Mouse (Mus musculus) intestine, postnatal 0 days (tissue): ENCODE data around the gene Cabin1. TPM values are rescaled to one million over a fixed set of nuclear protein-coding genes. Genes with fewer than 3 reads are reported as not detected.
A peak's percentile ranks its signal among the peaks of the same experiment; 100 is the strongest.

Experiments used
- ATAC-seq: fragments of 200-750 bp; cut with Nextera tagmentation; 2 replicates; pipeline ENCODE4 v1.8.0; 2017; ENCODE audit warnings: mild to moderate bottlenecking, moderate TSS enrichment, moderate library complexity
- H3K27ac ChIP-seq: fragments of 300-500 bp; sonication (generic); 2 replicates; pipeline ENCODE4 v1.5.1; 2014; ENCODE audit warnings: mild to moderate bottlenecking, low read depth, low read length, moderate library complexity
- H3K27me3 ChIP-seq: fragments of 300-500 bp; sonication (generic); replicated peaks from 2 replicates; pipeline ENCODE4 v1.6.1; 2014; ENCODE audit warnings: low read length, mixed read lengths; ENCODE audit not compliant: control insufficient read depth, insufficient read depth
- H3K36me3 ChIP-seq: fragments of 300-500 bp; sonication (generic); 2 replicates; pipeline ENCODE4 v1.6.1; 2014; ENCODE audit warnings: mild to moderate bottlenecking, moderate library complexity; ENCODE audit not compliant: control insufficient read depth, insufficient read depth
- H3K4me1 ChIP-seq: fragments of 300-500 bp; sonication (generic); replicated peaks from 2 replicates; pipeline ENCODE4 v1.6.1; 2014; ENCODE audit warnings: antibody characterized with exemption, low read length, mixed read lengths; ENCODE audit not compliant: control insufficient read depth, insufficient read depth
- H3K4me2 ChIP-seq: fragments of 300-500 bp; sonication (generic); replicated peaks from 2 replicates; pipeline ENCODE4 v1.6.1; 2014; ENCODE audit warnings: low read depth, mild to moderate bottlenecking, moderate library complexity
- H3K4me3 ChIP-seq: fragments of 300-500 bp; sonication (generic); 2 replicates; pipeline ENCODE4 v1.5.1; 2014; ENCODE audit warnings: low read depth, low read length
- H3K9ac ChIP-seq: fragments of 300-500 bp; sonication (generic); 2 replicates; pipeline ENCODE4 v1.6.1; 2014; ENCODE audit warnings: mild to moderate bottlenecking, low read depth, low read length
- H3K9me3 ChIP-seq: fragments of 300-500 bp; sonication (generic); 2 replicates; pipeline ENCODE4 v1.6.1; 2016; ENCODE audit warnings: mixed run types; ENCODE audit not compliant: control insufficient read depth
- CTCF ChIP-seq: sonication (generic); IDR thresholded peaks from 2 replicates; pipeline ENCODE4 v1.5.1; 2016; ENCODE audit warnings: low read depth, mild to moderate bottlenecking, control low read depth, antibody characterized with exemption, moderate library complexity
- WGBS: fragments of 180-500 bp; shearing (Covaris S2); extraction: QIAGEN DNeasy Blood & Tissue Kit; methylation state at CpG from one replicate; pipeline ENCODE4 v1.1.7; 2014; 5-methylcytosine and 5-hydroxymethylcytosine counted together
- polyA plus RNA-seq: library from polyadenylated mRNA; unstranded; fragments of >200 nt; fragmentation: Nextera tagmentation; extraction: Ambion mirVana; gene quantifications from 2 replicates; pipeline ENCODE4 v1.2.1, GENCODE M21; 2015

The Cabin1 gene
- polyA plus RNA-seq: 14.1 and 15.6 TPM in 2 replicates

GRCm38 (mm10) chr10:75763682-75764518 lies at the start of gene Cabin1:
Cabin1 (minus strand) TSS chr10:75764341.
- no peaks in the 10 kb centered on the region for H3K27me3 ChIP-seq
- no peaks in the 10 kb centered on the region for H3K4me1 ChIP-seq
- no peak for TF ChIP-seq CTCF
- peak; percentile 99 for ATAC-seq
- peak within 1 kb of the TSS; percentile 76 for H3K4me2 ChIP-seq
- peak within 1 kb of the TSS; percentile 80 for H3K4me3 ChIP-seq
- WGBS: under 1% methylated on average over 61 of the region's 61 CpGs
- no peaks in the 10 kb centered on the region for H3K9me3 ChIP-seq
- H3K9ac ChIP-seq: peak within 1 kb of the TSS; percentile 65
- H3K36me3 ChIP-seq: no peaks in the 10 kb centered on the region
- H3K27ac ChIP-seq: peak within 1 kb of the TSS; percentile 85

- no peak for TF ChIP-seq CTCF
- WGBS: 63% methylated on average over 2 of the region's 2 CpGs
- no peaks in the 10 kb centered on the region for H3K4me1 ChIP-seq
- no peaks in the 10 kb centered on the region for H3K9me3 ChIP-seq
- no peak overlapping the region for H3K9ac ChIP-seq
- no peaks in the 10 kb centered on the region for H3K27me3 ChIP-seq
- no peaks in the 10 kb centered on the region for H3K36me3 ChIP-seq
- H3K4me3 ChIP-seq: no peak overlapping the region
- no peak overlapping the region for H3K27ac ChIP-seq
- no peak for ATAC-seq
- H3K4me2 ChIP-seq: no peak overlapping the region
These were observed 40.1 kb upstream of the Cabin1 start for GRCm38 (mm10) chr10:75804217-75804616.

- H3K4me1 ChIP-seq: peaks cover 5% of the 10 kb centered on the region; the same call in 1 of the 2 replicates
- WGBS: 4% methylated on average over 18 of the region's 18 CpGs
- H3K9me3 ChIP-seq: no peaks in the 10 kb centered on the region
- H3K4me2 ChIP-seq: peak within 1 kb of the TSS; percentile 93
- ATAC-seq: no peak; the same call in 1 of the 2 replicates
- H3K4me3 ChIP-seq: peak within 1 kb of the TSS; percentile 49
- TF ChIP-seq CTCF: no peak
- H3K9ac ChIP-seq: peak within 1 kb of the TSS; percentile 32
- no peaks in the 10 kb centered on the region for H3K27me3 ChIP-seq
- no peak within 1 kb of the TSS for H3K27ac ChIP-seq
- no peaks in the 10 kb centered on the region for H3K36me3 ChIP-seq
These were observed 34.1 kb upstream of the Cabin1 start, which contains the start of gene Gstt1 for GRCm38 (mm10) chr10:75798176-75798696. Gstt1 (minus strand) TSS chr10:75798584.

GRCm38 (mm10) chr10:75797619-75798175 lies 33.6 kb upstream of the Cabin1 start:
- H3K9me3 ChIP-seq: no peaks in the 10 kb centered on the region
- no peaks in the 10 kb centered on the region for H3K27me3 ChIP-seq
- ATAC-seq: peak; percentile 61; the same call in 1 of the 2 replicates
- H3K4me2 ChIP-seq: peak overlapping the region; percentile 93
- H3K9ac ChIP-seq: peak overlapping the region; percentile 32
- no peak for TF ChIP-seq CTCF
- under 1% methylated on average over 12 of the region's 12 CpGs for WGBS
- H3K4me3 ChIP-seq: peak overlapping the region; percentile 49
- H3K36me3 ChIP-seq: no peaks in the 10 kb centered on the region
- no peak overlapping the region for H3K27ac ChIP-seq
- H3K4me1 ChIP-seq: peaks cover 5% of the 10 kb centered on the region; the same call in 1 of the 2 replicates

GRCm38 (mm10) chr10:75796731-75797516 lies 32.8 kb upstream of the Cabin1 start:
- H3K9ac ChIP-seq: no peak overlapping the region; the same call in 1 of the 2 replicates
- H3K27me3 ChIP-seq: no peaks in the 10 kb centered on the region
- H3K9me3 ChIP-seq: no peaks in the 10 kb centered on the region
- H3K36me3 ChIP-seq: no peaks in the 10 kb centered on the region
- no peak for TF ChIP-seq CTCF
- WGBS: 55% methylated on average over 11 of the region's 11 CpGs
- no peak overlapping the region for H3K27ac ChIP-seq
- ATAC-seq: no peak
- H3K4me2 ChIP-seq: peak overlapping the region; percentile 93
- peaks cover 5% of the 10 kb centered on the region; the same call in 1 of the 2 replicates for H3K4me1 ChIP-seq
- peak overlapping the region; percentile 49 for H3K4me3 ChIP-seq
